Mouse (Mus musculus): ENCODE measurements at regions not wholly inside any gene's neighbourhood (a gene's known extent, or its start where the extent isn't known, plus 50 kb on each side); places are given as distances from the start of the nearest gene placed in this dataset.

- no peak for DNase-seq (ENCODE audit: low spot score)
- no peak for ATAC-seq (ENCODE audit: insufficient read depth, low FRiP score, low TSS enrichment)
- 93% methylated on average over 2 of the region's 2 CpGs for WGBS
- H3K9me3 ChIP-seq (ENCODE audit: control insufficient read depth, low read length), result no peaks in the 10 kb centered on the region
- no peaks in the 10 kb centered on the region for H3K27me3 ChIP-seq (ENCODE audit: control insufficient read depth, insufficient read depth, low read length)
- no peak overlapping the region for H3K4me2 ChIP-seq (ENCODE audit: low read depth)
- H3K9ac ChIP-seq (ENCODE audit: low read length), result no peak overlapping the region
- H3K36me3 ChIP-seq (ENCODE audit: control insufficient read depth, insufficient read depth, low read length), result no peaks in the 10 kb centered on the region
- H3K4me3 ChIP-seq (ENCODE audit: low read depth, low read length), result no peak overlapping the region
- no peaks in the 10 kb centered on the region for H3K4me1 ChIP-seq (ENCODE audit: control insufficient read depth, insufficient read depth, low read length)
- no peak overlapping the region for H3K27ac ChIP-seq (ENCODE audit: low read depth, low read length)
Observed at GRCm38 (mm10) chr13:60438177-60438576, 163.6 kb upstream of the Dapk1 start.

- Histone ChIP-seq H3K36me3 (ENCODE audit: control insufficient read depth, insufficient read depth, low read length) (no peaks in the 10 kb centered on the region), H3K27me3 (ENCODE audit: control insufficient read depth, insufficient read depth, low read length) (no peaks in the 10 kb centered on the region), H3K4me2 (ENCODE audit: low read depth) (no peak overlapping the region), H3K27ac (ENCODE audit: low read depth, low read length) (no peak overlapping the region), H3K9ac (ENCODE audit: low read length) (no peak overlapping the region), H3K4me1 (ENCODE audit: control insufficient read depth, insufficient read depth, low read length) (no peaks in the 10 kb centered on the region), H3K9me3 (ENCODE audit: control insufficient read depth, low read length) (no peaks in the 10 kb centered on the region), H3K4me3 (ENCODE audit: low read depth, low read length) (no peak overlapping the region)
- DNase-seq (ENCODE audit: low spot score) (no peak), ATAC-seq (ENCODE audit: insufficient read depth, low FRiP score, low TSS enrichment) (no peak)
- WGBS, result 38% methylated on average over 3 of the region's 3 CpGs
Observed at GRCm38 (mm10) chr13:60440586-60440985, 161.2 kb upstream of the Dapk1 start.

- 87% methylated on average over 5 of the region's 5 CpGs for WGBS
- H3K9me3 ChIP-seq (ENCODE audit: control insufficient read depth, low read length), result no peaks in the 10 kb centered on the region
- H3K4me1 ChIP-seq (ENCODE audit: control insufficient read depth, insufficient read depth, low read length), result no peaks in the 10 kb centered on the region
- no peak overlapping the region for H3K27ac ChIP-seq (ENCODE audit: low read depth, low read length)
- H3K27me3 ChIP-seq (ENCODE audit: control insufficient read depth, insufficient read depth, low read length), result no peaks in the 10 kb centered on the region
- DNase-seq (ENCODE audit: low spot score), result no peak
- H3K9ac ChIP-seq (ENCODE audit: low read length), result no peak overlapping the region
- ATAC-seq (ENCODE audit: insufficient read depth, low FRiP score, low TSS enrichment), result no peak
- H3K4me3 ChIP-seq (ENCODE audit: low read depth, low read length), result no peak overlapping the region
- no peak overlapping the region for H3K4me2 ChIP-seq (ENCODE audit: low read depth)
- H3K36me3 ChIP-seq (ENCODE audit: control insufficient read depth, insufficient read depth, low read length), result no peaks in the 10 kb centered on the region
Observed at GRCm38 (mm10) chr13:60445164-60445563, 156.6 kb upstream of the Dapk1 start.

GRCm38 (mm10) chr13:60446926-60447325, 154.8 kb upstream of the Dapk1 start:
- no peaks in the 10 kb centered on the region for H3K27me3 ChIP-seq (ENCODE audit: control insufficient read depth, insufficient read depth, low read length)
- no peaks in the 10 kb centered on the region for H3K36me3 ChIP-seq (ENCODE audit: control insufficient read depth, insufficient read depth, low read length)
- H3K9me3 ChIP-seq (ENCODE audit: control insufficient read depth, low read length), result no peaks in the 10 kb centered on the region
- H3K4me2 ChIP-seq (ENCODE audit: low read depth), result no peak overlapping the region
- H3K4me1 ChIP-seq (ENCODE audit: control insufficient read depth, insufficient read depth, low read length), result no peaks in the 10 kb centered on the region
- no peak overlapping the region for H3K9ac ChIP-seq (ENCODE audit: low read length)
- no peak overlapping the region for H3K27ac ChIP-seq (ENCODE audit: low read depth, low read length)
- no peak for ATAC-seq (ENCODE audit: insufficient read depth, low FRiP score, low TSS enrichment)
- 52% methylated on average over 5 of the region's 5 CpGs for WGBS
- no peak overlapping the region for H3K4me3 ChIP-seq (ENCODE audit: low read depth, low read length)
- no peak for DNase-seq (ENCODE audit: low spot score)

- no peaks in the 10 kb centered on the region for H3K36me3 ChIP-seq (ENCODE audit: control insufficient read depth, insufficient read depth, low read length)
- 58% methylated on average over 10 of the region's 10 CpGs for WGBS
- ATAC-seq (ENCODE audit: insufficient read depth, low FRiP score, low TSS enrichment), result no peak
Observed at GRCm38 (mm10) chr13:60450721-60451506, 150.8 kb upstream of the Dapk1 start.

GRCm38 (mm10) chr13:60453821-60454483, 147.8 kb upstream of the Dapk1 start:
- DNase-seq (ENCODE audit: low spot score), result no peak
- no peak overlapping the region for H3K4me2 ChIP-seq (ENCODE audit: low read depth)
- H3K9ac ChIP-seq (ENCODE audit: low read length), result no peak overlapping the region
- H3K36me3 ChIP-seq (ENCODE audit: control insufficient read depth, insufficient read depth, low read length), result no peaks in the 10 kb centered on the region
- no peaks in the 10 kb centered on the region; the same call in 1 of the 2 replicates for H3K4me1 ChIP-seq (ENCODE audit: control insufficient read depth, insufficient read depth, low read length)
- ATAC-seq (ENCODE audit: insufficient read depth, low FRiP score, low TSS enrichment), result no peak
- H3K9me3 ChIP-seq (ENCODE audit: control insufficient read depth, low read length), result no peaks in the 10 kb centered on the region
- H3K4me3 ChIP-seq (ENCODE audit: low read depth, low read length), result no peak overlapping the region
- 91% methylated on average over 9 of the region's 9 CpGs for WGBS
- no peaks in the 10 kb centered on the region for H3K27me3 ChIP-seq (ENCODE audit: control insufficient read depth, insufficient read depth, low read length)
- no peak overlapping the region for H3K27ac ChIP-seq (ENCODE audit: low read depth, low read length)

More at GRCm38 (mm10) chr13:60450721-60451506, 150.8 kb upstream of the Dapk1 start:
- no peak overlapping the region for H3K27ac ChIP-seq (ENCODE audit: low read depth, low read length)
- no peaks in the 10 kb centered on the region; the same call in 1 of the 2 replicates for H3K4me1 ChIP-seq (ENCODE audit: control insufficient read depth, insufficient read depth, low read length)
- no peaks in the 10 kb centered on the region for H3K27me3 ChIP-seq (ENCODE audit: control insufficient read depth, insufficient read depth, low read length)
- H3K9me3 ChIP-seq (ENCODE audit: control insufficient read depth, low read length), result no peaks in the 10 kb centered on the region
- no peak overlapping the region for H3K9ac ChIP-seq (ENCODE audit: low read length)
- DNase-seq (ENCODE audit: low spot score), result no peak
- H3K4me3 ChIP-seq (ENCODE audit: low read depth, low read length), result no peak overlapping the region
- no peak overlapping the region for H3K4me2 ChIP-seq (ENCODE audit: low read depth)

- ATAC-seq (ENCODE audit: insufficient read depth, low FRiP score, low TSS enrichment), result no peak
- no peak overlapping the region for H3K27ac ChIP-seq (ENCODE audit: low read depth, low read length)
Observed at GRCm38 (mm10) chr13:60455033-60455619, 146.6 kb upstream of the Dapk1 start.

GRCm38 (mm10) chr13:60455863-60456551, 145.7 kb upstream of the Dapk1 start:
- DNase-seq (ENCODE audit: low spot score) (no peak), ATAC-seq (ENCODE audit: insufficient read depth, low FRiP score, low TSS enrichment) (no peak)
- no peaks in the 10 kb centered on the region for H3K36me3 ChIP-seq (ENCODE audit: control insufficient read depth, insufficient read depth, low read length)
- no peaks in the 10 kb centered on the region for H3K9me3 ChIP-seq (ENCODE audit: control insufficient read depth, low read length)
- no peak overlapping the region for H3K4me3 ChIP-seq (ENCODE audit: low read depth, low read length)
- H3K27me3 ChIP-seq (ENCODE audit: control insufficient read depth, insufficient read depth, low read length), result no peaks in the 10 kb centered on the region
- no peak overlapping the region for H3K9ac ChIP-seq (ENCODE audit: low read length)
- no peak overlapping the region for H3K4me2 ChIP-seq (ENCODE audit: low read depth)
- H3K4me1 ChIP-seq (ENCODE audit: control insufficient read depth, insufficient read depth, low read length), result no peaks in the 10 kb centered on the region; the same call in 1 of the 2 replicates
- no peak overlapping the region for H3K27ac ChIP-seq (ENCODE audit: low read depth, low read length)
- 83% methylated on average over 10 of the region's 10 CpGs for WGBS

More at GRCm38 (mm10) chr13:60455033-60455619, 146.6 kb upstream of the Dapk1 start:
- H3K9me3 ChIP-seq (ENCODE audit: control insufficient read depth, low read length), result no peaks in the 10 kb centered on the region
- H3K4me3 ChIP-seq (ENCODE audit: low read depth, low read length), result no peak overlapping the region
- peak; percentile 38 for DNase-seq (ENCODE audit: low spot score)
- no peak overlapping the region for H3K9ac ChIP-seq (ENCODE audit: low read length)
- no peaks in the 10 kb centered on the region; the same call in 1 of the 2 replicates for H3K4me1 ChIP-seq (ENCODE audit: control insufficient read depth, insufficient read depth, low read length)
- no peaks in the 10 kb centered on the region for H3K27me3 ChIP-seq (ENCODE audit: control insufficient read depth, insufficient read depth, low read length)
- 37% methylated on average over 15 of the region's 15 CpGs for WGBS
- H3K4me2 ChIP-seq (ENCODE audit: low read depth), result no peak overlapping the region
- H3K36me3 ChIP-seq (ENCODE audit: control insufficient read depth, insufficient read depth, low read length), result no peaks in the 10 kb centered on the region

Data from neural tube, embryonic 11.5 days (tissue).